Mouse (Mus musculus): ENCODE results near the gene Skint10. TPM values are rescaled to one million over a fixed set of nuclear protein-coding genes. Genes with fewer than 3 reads are reported as not detected.

The Skint10 gene
- not detected in 2 replicates for polyA plus RNA-seq (2015; fragmentation: Nextera tagmentation; extraction: Ambion mirVana)

- ATAC-seq (no peak), DNase-seq (ENCODE audit: low spot score) (no peak)
- H3K4me1 ChIP-seq (ENCODE audit: insufficient read depth, low read depth, low read length) = no peaks in the 10 kb centered on the region
- no peaks in the 10 kb centered on the region for H3K36me3 ChIP-seq (ENCODE audit: insufficient read depth, low read length)
- 69% methylated on average over 1 of the region's 1 CpGs for WGBS
- H3K27ac ChIP-seq (ENCODE audit: low read length) = no peak within 1 kb of the TSS
- no peak within 1 kb of the TSS for H3K4me3 ChIP-seq (ENCODE audit: low read depth, low read length)
- no peak within 1 kb of the TSS for H3K9ac ChIP-seq (replicated peaks; ENCODE audit: low read depth)
- no peak for TF ChIP-seq CTCF (IDR thresholded peaks at IDR 0.05)
- TF ChIP-seq EP300 (IDR thresholded peaks at IDR 0.05) = no peak
- no peaks in the 10 kb centered on the region for H3K27me3 ChIP-seq (replicated peaks; ENCODE audit: insufficient read depth, low read length)
- H3K4me2 ChIP-seq (replicated peaks; ENCODE audit: low read depth, low read length) = no peak within 1 kb of the TSS
- H3K9me3 ChIP-seq (ENCODE audit: low read length) = no peaks in the 10 kb centered on the region
Measured at GRCm38 (mm10) chr4:112774766-112775165, at the start of gene Skint10. Gene Skint10, minus strand, starts transcription at chr4:112774866.

- no peaks in the 10 kb centered on the region for H3K27me3 ChIP-seq (replicated peaks; ENCODE audit: insufficient read depth, low read length)
- 0% methylated on average over 1 of the region's 1 CpGs for WGBS
- H3K4me2 ChIP-seq (replicated peaks; ENCODE audit: low read depth, low read length) = no peak overlapping the region
- H3K36me3 ChIP-seq (ENCODE audit: insufficient read depth, low read length) = no peaks in the 10 kb centered on the region
- H3K9ac ChIP-seq (replicated peaks; ENCODE audit: low read depth) = no peak overlapping the region
- H3K27ac ChIP-seq (ENCODE audit: low read length) = no peak overlapping the region
- no peaks in the 10 kb centered on the region for H3K4me1 ChIP-seq (ENCODE audit: insufficient read depth, low read depth, low read length)
- TF ChIP-seq CTCF (IDR thresholded peaks at IDR 0.05) (no peak), EP300 (IDR thresholded peaks at IDR 0.05) (no peak)
- H3K4me3 ChIP-seq (ENCODE audit: low read depth, low read length) = no peak overlapping the region
- ATAC-seq (no peak), DNase-seq (ENCODE audit: low spot score) (no peak)
- H3K9me3 ChIP-seq (ENCODE audit: low read length) = no peaks in the 10 kb centered on the region; the same call in 1 of the 2 replicates
Measured at GRCm38 (mm10) chr4:112790646-112791045, 16.0 kb upstream of the Skint10 start.

Other genes with a start within 250 kb of the Skint10 start
- gene Skint2, start 217.7 kb downstream of the Skint10 start, polyA plus RNA-seq (2015; fragmentation: Nextera tagmentation; extraction: Ambion mirVana) = not detected in 2 replicates

Measured in lung, postnatal 0 days (tissue).